Mouse (Mus musculus): ENCODE measurements around the gene Gm3727.

Gm3727 gene

DNA sequence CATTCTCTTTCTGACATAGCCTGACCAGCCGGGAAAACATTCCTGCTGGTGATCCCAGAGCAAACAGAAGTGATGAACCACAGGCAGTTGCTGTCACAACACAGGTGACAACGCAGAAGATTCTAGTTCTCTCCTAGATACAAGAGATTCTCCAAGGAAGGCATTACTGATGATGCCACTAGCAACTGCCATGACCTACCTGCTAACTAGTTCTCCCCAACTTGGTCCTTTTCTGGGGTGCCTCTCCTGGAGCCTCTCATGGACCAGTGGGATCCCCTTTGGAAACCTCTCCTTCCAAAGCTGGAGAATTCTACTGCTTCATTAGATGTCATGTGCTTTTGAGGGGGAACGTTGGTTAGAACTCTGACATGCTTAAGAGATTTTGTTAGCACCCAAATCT is at the start of gene Gm3727:
TSS of gene Gm3727 (minus strand) at position 101 of the 400 bp plus-strand sequence.
- in situ Hi-C loops (cut with MboI, MseI): loop anchor here (10.0 kb wide), 1 partner anchor 1210 kb away; the partner anchor contains the start of gene Gm6337

DNA sequence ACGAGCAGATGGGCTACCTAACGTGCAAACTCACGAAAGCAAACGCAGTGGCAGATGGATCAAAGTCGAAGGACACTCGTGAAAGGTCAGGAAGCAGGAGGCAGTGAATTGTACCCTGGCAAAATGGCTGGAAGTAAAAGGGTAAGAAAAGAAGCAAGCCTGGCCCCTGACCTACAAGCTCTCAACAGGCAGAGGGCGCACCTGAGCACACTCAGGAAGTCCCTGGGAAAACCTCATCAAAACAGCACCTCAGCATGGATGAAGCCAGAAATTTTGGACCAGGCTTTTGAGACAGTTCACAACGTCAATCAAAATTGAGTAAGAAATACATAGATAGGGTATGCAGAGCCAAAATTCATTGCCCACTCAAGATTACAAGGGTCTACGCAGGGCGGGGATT is 21.0 kb downstream of the Gm3727 start:
- in situ Hi-C loops (cut with MboI, MseI): loop anchor here (10.0 kb wide), 1 partner anchor 1209 kb away; no protein-coding TSS in a partner anchor

Data from T-helper 1 cell (primary cell).